Mouse (Mus musculus): Measurements from ENCODE around the gene Bdkrb2. TPM values are rescaled to one million over a fixed set of nuclear protein-coding genes. Genes with fewer than 3 reads are reported as not detected.

Gene Bdkrb2
- total and polyA plus RNA-seq, 3 experiments, result 0.20 to 0.39 (median 0.34) TPM

DNA sequence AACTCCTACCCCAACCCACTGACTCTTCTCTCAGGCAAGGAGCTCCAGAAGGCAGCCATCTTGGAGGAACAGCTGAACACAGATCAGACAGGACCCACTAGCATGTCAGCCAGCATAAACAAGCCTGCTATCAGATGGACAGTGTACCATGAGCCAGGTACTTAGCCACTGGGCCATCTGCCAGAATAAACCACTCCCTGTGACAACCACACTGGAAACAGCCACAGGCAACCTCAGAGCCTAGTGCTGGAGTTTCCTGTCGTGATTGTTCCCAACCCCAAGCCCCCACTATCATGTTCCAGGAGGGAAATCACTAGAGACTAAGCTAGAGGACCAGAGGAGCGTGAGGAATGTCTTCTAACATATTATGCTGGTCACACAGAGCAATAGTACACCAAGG, 39.3 kb upstream of the Bdkrb2 start:
- peaks cover 13% of the 10 kb centered on the region for H3K4me1 ChIP-seq (ENCODE audit: control insufficient read depth, insufficient read depth, low read length)
- H3K27me3 ChIP-seq (ENCODE audit: control insufficient read depth, insufficient read depth, low read length), result no peaks in the 10 kb centered on the region
- no peak overlapping the region; the same call in 1 of the 2 replicates for H3K27ac ChIP-seq
- 42% methylated on average over 2 of the region's 2 CpGs for WGBS
- TF ChIP-seq EP300 (IDR thresholded peaks at IDR 0.05; ENCODE audit: insufficient read depth, low read depth, low read length) (no peak), CTCF (IDR thresholded peaks at IDR 0.05) (no peak), POLR2A (IDR thresholded peaks at IDR 0.05; ENCODE audit: insufficient read depth, low read depth, low read length) (no peak)
- intact Hi-C loops (cut with DNase I), result no loop called here
- H3K4me3 ChIP-seq, result no peak overlapping the region
- H3K9ac ChIP-seq (ENCODE audit: low read depth, low read length), result no peak overlapping the region
- DNase-seq, result peak in 1 of 2 experiments; percentile 41
- H3K36me3 ChIP-seq (ENCODE audit: control insufficient read depth, insufficient read depth, low read length), result no peaks in the 10 kb centered on the region
- H3K79me2 ChIP-seq (replicated peaks; ENCODE audit: control insufficient read depth, insufficient read depth, low read length), result no peaks in the 10 kb centered on the region

DNA sequence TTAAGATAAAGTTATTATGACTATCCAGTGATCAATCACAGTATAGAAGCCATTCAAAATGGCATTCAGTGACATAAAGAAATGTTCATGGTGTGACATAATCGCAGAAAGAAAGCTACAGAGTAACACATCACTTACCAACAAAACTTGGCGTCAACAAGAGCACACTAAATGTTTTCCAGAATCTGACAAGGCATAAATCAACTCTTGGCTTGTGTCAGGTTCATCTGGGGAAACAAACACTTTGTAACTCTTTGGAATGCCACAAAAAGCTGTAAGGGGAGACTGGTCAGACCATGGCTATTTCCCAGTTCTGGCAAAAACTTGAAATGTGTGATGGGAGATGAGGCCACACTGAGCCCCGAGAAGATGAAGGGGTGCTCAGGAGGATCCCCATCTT, 36.8 kb upstream of the Bdkrb2 start:
- Histone ChIP-seq H3K27ac (peak overlapping the region; percentile 61), H3K9ac (ENCODE audit: low read depth, low read length) (no peak overlapping the region), H3K4me3 (no peak overlapping the region), H3K27me3 (ENCODE audit: control insufficient read depth, insufficient read depth, low read length) (no peaks in the 10 kb centered on the region), H3K79me2 (replicated peaks; ENCODE audit: control insufficient read depth, insufficient read depth, low read length) (no peaks in the 10 kb centered on the region), H3K36me3 (ENCODE audit: control insufficient read depth, insufficient read depth, low read length) (no peaks in the 10 kb centered on the region), H3K4me1 (ENCODE audit: control insufficient read depth, insufficient read depth, low read length) (peaks cover 2% of the 10 kb centered on the region; the same call in 1 of the 2 replicates)
- TF ChIP-seq POLR2A (IDR thresholded peaks at IDR 0.05; ENCODE audit: insufficient read depth, low read depth, low read length) (no peak), CTCF (IDR thresholded peaks at IDR 0.05) (no peak), EP300 (IDR thresholded peaks at IDR 0.05; ENCODE audit: insufficient read depth, low read depth, low read length) (no peak)
- 87% methylated on average over 3 of the region's 3 CpGs for WGBS
- intact Hi-C loops (cut with DNase I), result no loop called here
- no peak for DNase-seq

DNA sequence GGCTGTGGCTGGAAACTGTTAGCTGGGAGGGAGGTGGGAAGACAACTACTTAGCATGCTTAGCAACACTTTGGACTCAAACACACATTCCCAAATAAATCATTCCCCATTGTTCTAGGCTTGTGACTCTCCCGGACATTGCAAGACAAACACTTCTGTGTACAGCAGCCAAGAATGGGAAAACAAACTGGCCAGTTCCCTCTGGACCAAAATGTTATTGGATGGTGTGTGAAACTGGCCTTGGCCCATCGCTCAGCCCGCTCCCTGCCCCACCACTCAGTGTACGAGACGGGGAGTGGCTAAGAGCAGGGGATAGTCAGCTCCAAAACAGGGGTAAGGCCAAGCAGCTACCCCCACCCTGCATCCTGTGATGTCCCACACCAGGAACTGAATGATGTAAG, 36.2 kb upstream of the Bdkrb2 start:
- TF ChIP-seq POLR2A (IDR thresholded peaks at IDR 0.05; ENCODE audit: insufficient read depth, low read depth, low read length), result no peak
- TF ChIP-seq EP300 (IDR thresholded peaks at IDR 0.05; ENCODE audit: insufficient read depth, low read depth, low read length), result peak; percentile 20; the same call in 1 of the 2 replicates
- 33% methylated on average over 5 of the region's 5 CpGs for WGBS
- Histone ChIP-seq H3K79me2 (replicated peaks; ENCODE audit: control insufficient read depth, insufficient read depth, low read length) (no peaks in the 10 kb centered on the region), H3K4me3 (no peak overlapping the region), H3K9ac (ENCODE audit: low read depth, low read length) (no peak overlapping the region), H3K27ac (peak overlapping the region; percentile 61), H3K36me3 (ENCODE audit: control insufficient read depth, insufficient read depth, low read length) (no peaks in the 10 kb centered on the region), H3K4me1 (ENCODE audit: control insufficient read depth, insufficient read depth, low read length) (peaks cover 2% of the 10 kb centered on the region; the same call in 1 of the 2 replicates), H3K27me3 (ENCODE audit: control insufficient read depth, insufficient read depth, low read length) (no peaks in the 10 kb centered on the region)
- intact Hi-C loops (cut with DNase I), result no loop called here
- DNase-seq, result peak; percentile 59 to 78

DNA sequence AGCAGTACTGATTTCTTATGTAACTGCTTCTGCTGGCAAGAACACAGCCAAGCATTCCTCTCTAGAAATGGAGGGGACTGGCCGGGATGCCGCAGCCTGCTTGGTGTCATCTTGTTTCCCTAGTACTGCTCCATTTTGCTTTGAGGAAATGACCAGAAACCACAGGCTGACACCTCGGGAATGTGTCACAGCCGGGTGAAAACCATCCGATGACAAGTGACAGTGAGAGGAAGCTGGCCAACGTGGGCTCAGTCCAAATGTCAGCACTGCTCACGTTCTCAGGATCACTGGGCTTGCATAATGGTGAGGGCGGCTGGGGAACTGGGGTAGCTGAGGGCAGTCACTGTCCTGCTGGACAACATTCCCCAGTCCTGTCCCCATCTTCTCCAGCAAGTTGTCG, 33.5 kb upstream of the Bdkrb2 start:
- WGBS, result 43% methylated on average over 9 of the region's 9 CpGs
- Histone ChIP-seq H3K36me3 (ENCODE audit: control insufficient read depth, insufficient read depth, low read length) (no peaks in the 10 kb centered on the region), H3K4me1 (ENCODE audit: control insufficient read depth, insufficient read depth, low read length) (peaks cover 2% of the 10 kb centered on the region; the same call in 1 of the 2 replicates), H3K9ac (ENCODE audit: low read depth, low read length) (no peak overlapping the region), H3K4me3 (no peak overlapping the region), H3K27ac (no peak overlapping the region; the same call in 1 of the 2 replicates), H3K79me2 (replicated peaks; ENCODE audit: control insufficient read depth, insufficient read depth, low read length) (no peaks in the 10 kb centered on the region), H3K27me3 (ENCODE audit: control insufficient read depth, insufficient read depth, low read length) (no peaks in the 10 kb centered on the region)
- DNase-seq, result peak in 1 of 2 experiments; percentile 55
- TF ChIP-seq POLR2A (IDR thresholded peaks at IDR 0.05; ENCODE audit: insufficient read depth, low read depth, low read length) (no peak), CTCF (IDR thresholded peaks at IDR 0.05) (no peak), EP300 (IDR thresholded peaks at IDR 0.05; ENCODE audit: insufficient read depth, low read depth, low read length) (0 out of 2 replicates have a peak, but pooled peaks have one; percentile 41)
- intact Hi-C loops (cut with DNase I), result no loop called here

DNA sequence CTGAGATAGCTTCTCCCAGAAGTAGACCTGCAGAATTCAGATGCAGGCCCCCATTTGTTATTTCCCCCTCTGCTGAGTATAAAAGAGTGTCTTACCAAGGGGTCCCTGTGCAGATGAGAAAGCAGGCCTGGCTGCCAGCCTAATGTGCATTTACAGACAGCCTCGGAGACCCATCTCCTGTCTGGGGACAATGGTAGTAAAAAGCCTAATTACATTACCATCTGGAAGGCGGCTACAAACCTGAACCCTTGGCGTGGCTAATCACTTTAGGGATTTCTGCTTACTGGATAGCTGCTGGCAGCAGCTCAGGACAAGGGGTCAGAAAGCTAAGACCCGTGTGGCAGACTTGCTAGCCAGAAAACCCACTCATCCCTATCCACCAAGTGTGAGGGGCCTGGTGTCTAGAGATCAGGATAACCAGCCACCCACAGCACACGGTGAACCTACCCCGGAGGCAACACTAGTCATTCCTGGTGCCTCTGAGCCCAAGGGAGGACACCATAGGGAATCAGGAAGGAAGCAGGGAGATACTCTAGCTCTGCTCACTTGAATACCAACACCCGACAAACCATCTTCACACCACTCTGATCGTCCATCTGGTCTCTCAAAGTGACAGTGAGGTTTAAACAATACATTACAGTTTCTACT, 31.2 kb upstream of the Bdkrb2 start:
- Histone ChIP-seq H3K4me1 (ENCODE audit: control insufficient read depth, insufficient read depth, low read length) (no peaks in the 10 kb centered on the region; the same call in 1 of the 2 replicates), H3K27ac (no peak overlapping the region), H3K27me3 (ENCODE audit: control insufficient read depth, insufficient read depth, low read length) (no peaks in the 10 kb centered on the region), H3K79me2 (replicated peaks; ENCODE audit: control insufficient read depth, insufficient read depth, low read length) (no peaks in the 10 kb centered on the region), H3K36me3 (ENCODE audit: control insufficient read depth, insufficient read depth, low read length) (no peaks in the 10 kb centered on the region), H3K4me3 (no peak overlapping the region), H3K9ac (ENCODE audit: low read depth, low read length) (no peak overlapping the region)
- WGBS, result 54% methylated on average over 8 of the region's 8 CpGs
- intact Hi-C loops (cut with DNase I), result no loop called here
- TF ChIP-seq CTCF (IDR thresholded peaks at IDR 0.05), result no peak
- TF ChIP-seq POLR2A (IDR thresholded peaks at IDR 0.05; ENCODE audit: insufficient read depth, low read depth, low read length), result no peak
- TF ChIP-seq EP300 (IDR thresholded peaks at IDR 0.05; ENCODE audit: insufficient read depth, low read depth, low read length), result no peak
- DNase-seq, result peak in 1 of 2 experiments; percentile 34

DNA sequence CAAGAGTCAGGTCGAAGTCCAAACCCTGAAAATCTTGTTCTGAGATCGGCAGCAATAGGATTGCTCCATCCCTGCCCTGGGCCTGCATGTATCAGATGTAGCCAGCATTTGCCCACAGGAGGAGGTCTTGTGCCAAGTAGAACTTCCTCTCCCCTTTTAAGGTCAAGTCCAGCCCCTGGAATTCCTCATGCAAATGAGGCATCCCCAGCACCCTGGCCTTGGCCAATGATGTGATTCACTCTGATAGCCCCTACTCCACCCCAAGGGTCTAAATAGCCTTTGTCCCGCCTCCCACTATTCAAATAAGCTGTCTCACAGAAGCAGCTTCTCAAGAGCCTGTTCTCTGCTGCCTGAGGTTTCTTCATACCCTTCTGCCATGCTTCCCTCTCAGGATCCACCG, 28.2 kb upstream of the Bdkrb2 start:
- Histone ChIP-seq H3K27ac (no peak overlapping the region), H3K27me3 (ENCODE audit: control insufficient read depth, insufficient read depth, low read length) (no peaks in the 10 kb centered on the region), H3K79me2 (replicated peaks; ENCODE audit: control insufficient read depth, insufficient read depth, low read length) (no peaks in the 10 kb centered on the region), H3K4me1 (ENCODE audit: control insufficient read depth, insufficient read depth, low read length) (no peaks in the 10 kb centered on the region; the same call in 1 of the 2 replicates), H3K4me3 (no peak overlapping the region), H3K9ac (ENCODE audit: low read depth, low read length) (no peak overlapping the region), H3K36me3 (ENCODE audit: control insufficient read depth, insufficient read depth, low read length) (no peaks in the 10 kb centered on the region)
- intact Hi-C loops (cut with DNase I), result no loop called here
- no peak for DNase-seq
- TF ChIP-seq EP300 (IDR thresholded peaks at IDR 0.05; ENCODE audit: insufficient read depth, low read depth, low read length), result no peak
- no peak for TF ChIP-seq CTCF (IDR thresholded peaks at IDR 0.05)
- TF ChIP-seq POLR2A (IDR thresholded peaks at IDR 0.05; ENCODE audit: insufficient read depth, low read depth, low read length), result no peak
- WGBS, result 95% methylated on average over 4 of the region's 4 CpGs

All from heart, adult 2 months (tissue).